Mouse (Mus musculus) liver, postnatal 0 days (tissue): ENCODE measurements around the gene Drc3.

Experiments
- CTCF ChIP-seq: sonication (generic); IDR thresholded peaks from 2 replicates; pipeline ENCODE4 v1.5.1; 2016; ENCODE audit warnings: antibody characterized with exemption, low read depth
- EP300 ChIP-seq: IDR thresholded peaks from 2 replicates; pipeline ENCODE4 v1.6.1; 2016; ENCODE audit warnings: antibody characterized with exemption, low read depth, mild to moderate bottlenecking

- TF ChIP-seq CTCF (0 out of 2 replicates have a peak, but pooled peaks have one; percentile 6), EP300 (no peak)
These were observed 64.8 kb downstream of the Drc3 start, which contains the start of gene Atpaf2 for GRCm38 (mm10) chr11:60417717-60418472.
